Mouse (Mus musculus): ENCODE results near the gene Mcm7. TPM values are rescaled to one million over a fixed set of nuclear protein-coding genes. Genes with fewer than 3 reads are reported as not detected.
A peak's percentile ranks its signal among the peaks of the same experiment; 100 is the strongest.

Gene Mcm7
- polyA plus RNA-seq, 1 experiment from 2014 or later = 36.2 TPM

GRCm38 (mm10) chr5:138160842-138161665, 11.2 kb downstream of the Mcm7 start, which contains the start of gene Cops6:
Gene Cops6, plus strand, starts transcription at chr5:138161071.
- peaks cover 4% of the 10 kb centered on the region; the same call in 1 of the 2 replicates for H3K4me1 ChIP-seq (ENCODE audit: insufficient read depth, low read depth, low read length)
- TF ChIP-seq CTCF (IDR thresholded peaks at IDR 0.05) = peak; percentile 24; the same call in 1 of the 2 replicates
- no peak for TF ChIP-seq EP300 (IDR thresholded peaks at IDR 0.05)
- 2% methylated on average over 42 of the region's 42 CpGs for WGBS

GRCm38 (mm10) chr5:138160224-138160762, 11.9 kb downstream of the Mcm7 start:
- no peaks in the 10 kb centered on the region for H3K9me3 ChIP-seq (ENCODE audit: low read length)
- ATAC-seq (no peak), DNase-seq (ENCODE audit: low spot score) (no peak)
- H3K4me2 ChIP-seq (replicated peaks; ENCODE audit: low read depth, low read length) = peak overlapping the region; percentile 76
- H3K4me3 ChIP-seq (ENCODE audit: low read depth, low read length) = peak overlapping the region; percentile 67; the same call in 1 of the 2 replicates
- 63% methylated on average over 7 of the region's 7 CpGs for WGBS
- H3K4me1 ChIP-seq (ENCODE audit: insufficient read depth, low read depth, low read length) = peaks cover 4% of the 10 kb centered on the region; the same call in 1 of the 2 replicates
- peaks cover 17% of the 10 kb centered on the region; the same call in 1 of the 2 replicates for H3K36me3 ChIP-seq (ENCODE audit: insufficient read depth, low read length)
- H3K27ac ChIP-seq (ENCODE audit: low read length) = peak overlapping the region; percentile 62; the same call in 1 of the 2 replicates
- H3K27me3 ChIP-seq (replicated peaks; ENCODE audit: insufficient read depth, low read length) = no peaks in the 10 kb centered on the region
- TF ChIP-seq CTCF (IDR thresholded peaks at IDR 0.05) = no peak
- TF ChIP-seq EP300 (IDR thresholded peaks at IDR 0.05) = no peak
- no peak overlapping the region for H3K9ac ChIP-seq (replicated peaks; ENCODE audit: low read depth)

More at GRCm38 (mm10) chr5:138160842-138161665, 11.2 kb downstream of the Mcm7 start, which contains the start of gene Cops6:
- peak within 1 kb of the TSS; percentile 76 for H3K9ac ChIP-seq (replicated peaks; ENCODE audit: low read depth)
- H3K4me2 ChIP-seq (replicated peaks; ENCODE audit: low read depth, low read length) = peak within 1 kb of the TSS; percentile 76
- peak within 1 kb of the TSS; percentile 62 for H3K27ac ChIP-seq (ENCODE audit: low read length)
- peaks cover 22% of the 10 kb centered on the region for H3K36me3 ChIP-seq (ENCODE audit: insufficient read depth, low read length)
- no peaks in the 10 kb centered on the region for H3K27me3 ChIP-seq (replicated peaks; ENCODE audit: insufficient read depth, low read length)
- H3K4me3 ChIP-seq (ENCODE audit: low read depth, low read length) = peak within 1 kb of the TSS; percentile 67
- H3K9me3 ChIP-seq (ENCODE audit: low read length) = no peaks in the 10 kb centered on the region
- peak; percentile 98 for DNase-seq (ENCODE audit: low spot score)
- ATAC-seq = peak; percentile 99

GRCm38 (mm10) chr5:138155443-138155976, 16.7 kb downstream of the Mcm7 start, which contains the start of gene Zfp113:
Gene Zfp113, minus strand, starts transcription at chr5:138155744.
- peak; percentile 99 for ATAC-seq
- H3K9ac ChIP-seq (replicated peaks; ENCODE audit: low read depth) = peak within 1 kb of the TSS; percentile 85
- DNase-seq (ENCODE audit: low spot score) = peak; percentile 98

GRCm38 (mm10) chr5:138154390-138154789, 17.8 kb downstream of the Mcm7 start:
- DNase-seq (ENCODE audit: low spot score) = no peak
- Histone ChIP-seq H3K36me3 (ENCODE audit: insufficient read depth, low read length) (peaks cover 18% of the 10 kb centered on the region), H3K27me3 (replicated peaks; ENCODE audit: insufficient read depth, low read length) (no peaks in the 10 kb centered on the region), H3K4me2 (replicated peaks; ENCODE audit: low read depth, low read length) (peak overlapping the region; percentile 63; the same call in 1 of the 2 replicates), H3K4me1 (ENCODE audit: insufficient read depth, low read depth, low read length) (no peaks in the 10 kb centered on the region), H3K4me3 (ENCODE audit: low read depth, low read length) (no peak overlapping the region), H3K9ac (replicated peaks; ENCODE audit: low read depth) (peak overlapping the region; percentile 85; the same call in 1 of the 2 replicates), H3K9me3 (ENCODE audit: low read length) (no peaks in the 10 kb centered on the region), H3K27ac (ENCODE audit: low read length) (no peak overlapping the region)
- 50% methylated on average over 3 of the region's 3 CpGs for WGBS
- TF ChIP-seq EP300 (IDR thresholded peaks at IDR 0.05) = no peak
- no peak for TF ChIP-seq CTCF (IDR thresholded peaks at IDR 0.05)
- no peak for ATAC-seq

More at GRCm38 (mm10) chr5:138155443-138155976, 16.7 kb downstream of the Mcm7 start, which contains the start of gene Zfp113:
- H3K9me3 ChIP-seq (ENCODE audit: low read length) = no peaks in the 10 kb centered on the region
- peak within 1 kb of the TSS; percentile 71 for H3K4me3 ChIP-seq (ENCODE audit: low read depth, low read length)
- H3K27ac ChIP-seq (ENCODE audit: low read length) = peak within 1 kb of the TSS; percentile 94
- peak within 1 kb of the TSS; percentile 63 for H3K4me2 ChIP-seq (replicated peaks; ENCODE audit: low read depth, low read length)
- peaks cover 15% of the 10 kb centered on the region for H3K36me3 ChIP-seq (ENCODE audit: insufficient read depth, low read length)
- 0% methylated on average over 31 of the region's 31 CpGs for WGBS
- peak; percentile 80 for TF ChIP-seq EP300 (IDR thresholded peaks at IDR 0.05)
- peak; percentile 95 for TF ChIP-seq CTCF (IDR thresholded peaks at IDR 0.05)
- H3K4me1 ChIP-seq (ENCODE audit: insufficient read depth, low read depth, low read length) = no peaks in the 10 kb centered on the region; the same call in 1 of the 2 replicates
- H3K27me3 ChIP-seq (replicated peaks; ENCODE audit: insufficient read depth, low read length) = no peaks in the 10 kb centered on the region

GRCm38 (mm10) chr5:138138585-138138984, 33.6 kb downstream of the Mcm7 start:
- H3K9ac ChIP-seq (replicated peaks; ENCODE audit: low read depth) = no peak overlapping the region
- DNase-seq (ENCODE audit: low spot score) (no peak), ATAC-seq (no peak)
- WGBS = 57% methylated on average over 4 of the region's 4 CpGs
- no peaks in the 10 kb centered on the region for H3K4me1 ChIP-seq (ENCODE audit: insufficient read depth, low read depth, low read length)
- no peak overlapping the region for H3K4me2 ChIP-seq (replicated peaks; ENCODE audit: low read depth, low read length)
- H3K27ac ChIP-seq (ENCODE audit: low read length) = no peak overlapping the region
- H3K9me3 ChIP-seq (ENCODE audit: low read length) = no peaks in the 10 kb centered on the region
- H3K27me3 ChIP-seq (replicated peaks; ENCODE audit: insufficient read depth, low read length) = no peaks in the 10 kb centered on the region
- H3K4me3 ChIP-seq (ENCODE audit: low read depth, low read length) = no peak overlapping the region
- TF ChIP-seq EP300 (IDR thresholded peaks at IDR 0.05) (no peak), CTCF (IDR thresholded peaks at IDR 0.05) (no peak)
- H3K36me3 ChIP-seq (ENCODE audit: insufficient read depth, low read length) = peaks cover 17% of the 10 kb centered on the region

All from lung, postnatal 0 days (tissue).